Mouse (Mus musculus): ENCODE data around the gene Saa4.
"Not testable (repeated sequence)": the region's sequence is repeated elsewhere in the genome, so short reads cannot be mapped to it uniquely, and the experiment has no call there.

Saa4 gene

GRCm38 (mm10) chr7:46714518-46714917, 17.9 kb downstream of the Saa4 start:
- DNase-seq, result peak; percentile 75

GRCm38 (mm10) chr7:46712250-46712649, 20.2 kb downstream of the Saa4 start:
- no peak for DNase-seq

GRCm38 (mm10) chr7:46710390-46710844, 22.0 kb downstream of the Saa4 start, which contains the start of gene Saal1:
Saal1 (minus strand) TSS chr7:46710680.
- peak; percentile 94 for DNase-seq

GRCm38 (mm10) chr7:46700521-46701025, 31.8 kb downstream of the Saa4 start:
- DNase-seq, result no peak

- no peak for DNase-seq
These were observed 35.6 kb downstream of the Saa4 start for GRCm38 (mm10) chr7:46696754-46697153.

- DNase-seq, result no peak
These were observed 45.6 kb downstream of the Saa4 start for GRCm38 (mm10) chr7:46686827-46687226.

GRCm38 (mm10) chr7:46680732-46681131, 51.7 kb downstream of the Saa4 start:
- DNase-seq, result no peak

GRCm38 (mm10) chr7:46679044-46679443, 53.4 kb downstream of the Saa4 start:
- not testable (repeated sequence) for DNase-seq

GRCm38 (mm10) chr7:46678417-46678816, 54.0 kb downstream of the Saa4 start:
- no peak for DNase-seq

Data from embryo, embryonic 11 days (tissue).